29 mouse cellular contexts compared by ENCODE assay signal in the genomic region with DNA sequence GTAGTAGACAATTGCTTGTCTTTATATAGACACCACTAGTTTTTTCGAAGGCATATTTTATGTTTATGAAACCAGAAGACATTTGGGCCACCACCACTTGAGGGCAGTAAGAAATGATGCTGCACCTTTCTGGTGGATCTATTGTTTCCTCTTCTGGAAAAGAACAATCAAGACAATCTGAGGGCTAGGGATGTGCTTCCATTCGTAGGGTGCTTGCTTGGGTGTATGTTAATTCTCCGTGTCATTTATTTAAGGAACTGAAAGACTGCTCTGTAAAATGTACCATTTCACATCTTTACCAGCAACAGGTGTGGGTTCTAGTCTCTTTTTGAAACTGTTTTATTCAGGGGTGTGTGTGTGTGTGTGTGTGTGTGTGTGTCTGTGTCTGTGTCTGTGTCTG. TPM values are rescaled to one million over a fixed set of nuclear protein-coding genes. Genes with fewer than 3 reads are reported as not detected.
A peak's percentile ranks its signal among the peaks of the same experiment; 100 is the strongest.
DNase-seq lines count a peak whose midpoint lies in the region; ATAC-seq and TF ChIP-seq lines count a peak whose summit lies in the region.
"Had no signal": no experiment of that assay in that cellular context is flagged by ENCODE, and none has a peak within 500 bp of the region (broad histone marks: within the 10 kb centered on the region; RNA-seq: fewer than 3 reads in every experiment).

No protein-coding gene starts in this region.

- H3K4me1 ChIP-seq in MEL (ENCODE audit: control insufficient read depth in 1 of 2, insufficient read depth in 2 of 2, low read length in 2 of 2), result peaks cover 0 to 5% of the 10 kb centered on the region in 2 experiments; a peak in 2 of 4 replicates
- H3K4me1 ChIP-seq in stomach, postnatal 0 days (replicated peaks; ENCODE audit: control insufficient read depth, insufficient read depth), result no peaks in the 10 kb centered on the region
- no peaks in the 10 kb centered on the region for H3K4me1 ChIP-seq in embryonic facial prominence, embryonic 10.5 days
- H3K4me1 ChIP-seq: forebrain, embryonic 13.5 days; heart, embryonic 10.5 days; heart, embryonic 15.5 days; hindbrain, embryonic 12.5 days; kidney, embryonic 15.5 days; midbrain, embryonic 15.5 days had no signal

- peak; percentile 40 for TF ChIP-seq RAD21 in MEL (IDR thresholded peaks at IDR 0.05; ENCODE audit: low read depth, low read length)

- WGBS in stomach, postnatal 0 days, result 81% methylated on average over 3 of the region's 3 CpGs
- 84% methylated on average over 3 of the region's 3 CpGs for WGBS in embryonic facial prominence, embryonic 10.5 days

- H3K36me3 ChIP-seq in MEL (ENCODE audit: control insufficient read depth in 1 of 2, insufficient read depth in 2 of 2, low read length in 2 of 2), result no peaks in the 10 kb centered on the region; a peak in 1 of 4 replicates
- no peaks in the 10 kb centered on the region for H3K36me3 ChIP-seq in stomach, postnatal 0 days (ENCODE audit: control insufficient read depth, insufficient read depth, low read length)
- no peaks in the 10 kb centered on the region for H3K36me3 ChIP-seq in embryonic facial prominence, embryonic 10.5 days (replicated peaks)
- H3K36me3 ChIP-seq: heart, embryonic 10.5 days; heart, embryonic 15.5 days; hindbrain, embryonic 12.5 days; kidney, embryonic 15.5 days; liver, embryonic 13.5 days; midbrain, embryonic 15.5 days had no signal

- no peak for TF ChIP-seq POLR2A in MEL (IDR thresholded peaks at IDR 0.05; ENCODE audit: control insufficient read depth in 1 of 2, insufficient read depth in 1 of 2, low read depth in 1 of 2, low read length in 2 of 2, poor library complexity in 1 of 2)

- no peak overlapping the region for H3K27ac ChIP-seq in layer of hippocampus, adult 2 months
- no peak overlapping the region for H3K27ac ChIP-seq in MEL (ENCODE audit: control insufficient read depth, low read depth, low read length)
- H3K27ac ChIP-seq in stomach, postnatal 0 days (replicated peaks), result no peak overlapping the region
- no peak overlapping the region for H3K27ac ChIP-seq in embryonic facial prominence, embryonic 10.5 days (replicated peaks)
- H3K27ac ChIP-seq: forebrain, embryonic 13.5 days; heart, embryonic 10.5 days; heart, embryonic 15.5 days; hindbrain, embryonic 12.5 days; kidney, embryonic 15.5 days; liver, embryonic 13.5 days; midbrain, embryonic 15.5 days had no signal

- peaks cover 1 to 3% of the 10 kb centered on the region in 2 experiments for H3K27me3 ChIP-seq in MEL (ENCODE audit: control insufficient read depth in 1 of 2, insufficient read depth in 2 of 2, low read length in 2 of 2)
- H3K27me3 ChIP-seq in stomach, postnatal 0 days (ENCODE audit: control insufficient read depth, insufficient read depth, low read length), result no peaks in the 10 kb centered on the region
- H3K27me3 ChIP-seq in embryonic facial prominence, embryonic 10.5 days (replicated peaks; ENCODE audit: low read depth, poor library complexity, severe bottlenecking), result no peaks in the 10 kb centered on the region
- H3K27me3 ChIP-seq: forebrain, embryonic 13.5 days; heart, embryonic 15.5 days; hindbrain, embryonic 12.5 days; kidney, embryonic 15.5 days; liver, embryonic 13.5 days; midbrain, embryonic 15.5 days had no signal

- intact Hi-C loops in left cerebral cortex, postnatal 4 days (cut with DNase I), result no loop called here

- H3K4me2 ChIP-seq in stomach, postnatal 0 days (replicated peaks; ENCODE audit: low read depth), result no peak overlapping the region
- H3K4me2 ChIP-seq: forebrain, embryonic 13.5 days; heart, embryonic 15.5 days; hindbrain, embryonic 12.5 days; kidney, embryonic 15.5 days; liver, embryonic 13.5 days; midbrain, embryonic 15.5 days had no signal

- H3K79me2 ChIP-seq in MEL (ENCODE audit: control insufficient read depth, insufficient read depth, low read length, poor library complexity), result no peaks in the 10 kb centered on the region

- DNase-seq in layer of hippocampus, adult 2 months (ENCODE audit: low spot score in 2 of 2), result no peak
- no peak for DNase-seq in layer of hippocampus, adult 9-10 months (ENCODE audit: low spot score)
- DNase-seq in 416B (ENCODE audit: low read depth) (peak; percentile 39), MEL (ENCODE audit: low read depth, low spot score) (peak; percentile 16)
- no peak for DNase-seq in stomach, postnatal 0 days (ENCODE audit: low spot score)
- DNase-seq in embryonic facial prominence, embryonic 10.5 days (ENCODE audit: low spot score), result no peak
- no peak for DNase-seq in left cerebral cortex, postnatal 4 days
- DNase-seq: adrenal gland, adult 2 months; cerebellum, adult 8-10 months; cerebellum, postnatal 25 days; gastrocnemius, postnatal 14 days; heart, postnatal 36 days; kidney, adult 11 months; kidney, postnatal 4 days; layer of hippocampus, adult 9-11 months; liver, embryonic 13.5 days; lung, adult 2 months; lung, postnatal 10 days; right cerebral cortex, adult 18-20 months; spleen, adult 18-20 months; thymus, adult 2 months; thymus, postnatal 36 days had no signal

- H3K9me3 ChIP-seq in MEL (replicated peaks; ENCODE audit: insufficient read depth, low read length), result no peaks in the 10 kb centered on the region
- no peaks in the 10 kb centered on the region for H3K9me3 ChIP-seq in stomach, postnatal 0 days (ENCODE audit: control insufficient read depth, low read length)
- no peaks in the 10 kb centered on the region for H3K9me3 ChIP-seq in embryonic facial prominence, embryonic 10.5 days
- H3K9me3 ChIP-seq: forebrain, embryonic 13.5 days; heart, embryonic 10.5 days; heart, embryonic 15.5 days; hindbrain, embryonic 12.5 days; kidney, embryonic 15.5 days; liver, embryonic 13.5 days; midbrain, embryonic 15.5 days had no signal

- no peak for ATAC-seq in stomach, postnatal 0 days (ENCODE audit: low FRiP score, low TSS enrichment)
- ATAC-seq: forebrain, embryonic 13.5 days; midbrain, embryonic 15.5 days had no signal

- H3K4me3 ChIP-seq in layer of hippocampus, adult 2 months, result no peak overlapping the region
- no peak overlapping the region for H3K4me3 ChIP-seq in MEL (ENCODE audit: control insufficient read depth in 1 of 2, insufficient read depth in 1 of 2, low read depth in 2 of 2, low read length in 2 of 2)
- no peak overlapping the region for H3K4me3 ChIP-seq in stomach, postnatal 0 days (ENCODE audit: low read depth, low read length)
- no peak overlapping the region for H3K4me3 ChIP-seq in embryonic facial prominence, embryonic 10.5 days
- H3K4me3 ChIP-seq: forebrain, embryonic 13.5 days; heart, embryonic 10.5 days; heart, embryonic 15.5 days; hindbrain, embryonic 12.5 days; kidney, embryonic 15.5 days; liver, embryonic 13.5 days; midbrain, embryonic 15.5 days had no signal

- no peak for TF ChIP-seq EP300 in MEL (IDR thresholded peaks at IDR 0.05; ENCODE audit: low read depth in 1 of 2, low read length in 2 of 2)
- no peak for TF ChIP-seq EP300 in stomach, postnatal 0 days (optimal IDR thresholded peaks at IDR 0.05)

- no peak overlapping the region for H3K9ac ChIP-seq in MEL (ENCODE audit: control insufficient read depth, low read depth, low read length, poor library complexity, severe bottlenecking)
- H3K9ac ChIP-seq in stomach, postnatal 0 days (ENCODE audit: low read length), result no peak overlapping the region
- H3K9ac ChIP-seq: forebrain, embryonic 13.5 days; heart, embryonic 15.5 days; hindbrain, embryonic 12.5 days; kidney, embryonic 15.5 days; liver, embryonic 13.5 days; midbrain, embryonic 15.5 days had no signal

- peak; percentile 57 for TF ChIP-seq CTCF in layer of hippocampus, adult 2 months (conservative IDR thresholded peaks at IDR 0.05)
- peak in 1 of 3 experiments; percentile 49; a peak in 2 of 6 replicates for TF ChIP-seq CTCF in MEL (IDR thresholded peaks at IDR 0.05 in 2 of 3, conservative IDR thresholded peaks at IDR 0.05 in 1 of 3; ENCODE audit: control insufficient read depth in 1 of 3, insufficient read depth in 1 of 3, low read depth in 2 of 3, low read length in 3 of 3, poor library complexity in 1 of 3, severe bottlenecking in 1 of 3)
- TF ChIP-seq CTCF in stomach, postnatal 0 days (IDR thresholded peaks at IDR 0.05; ENCODE audit: low read depth), result peak; percentile 31; the same call in 1 of the 2 replicates

TF ChIP-seq in MEL, 35 proteins besides CTCF, POLR2A, EP300 and RAD21:
- no peak for TF ChIP-seq ZNF384 (IDR thresholded peaks at IDR 0.05; ENCODE audit: low read depth, low read length)
- TF ChIP-seq E2F4 (IDR thresholded peaks at IDR 0.05; ENCODE audit: borderline replicate concordance, low read depth, low read length), result no peak
- no peak for TF ChIP-seq MXI1 (IDR thresholded peaks at IDR 0.05; ENCODE audit: low read depth, low read length)
- no peak for TF ChIP-seq TCF12 (IDR thresholded peaks at IDR 0.05; ENCODE audit: low read depth, low read length)
- 0 out of 2 replicates have a peak, but pooled peaks have one; percentile 14 for TF ChIP-seq ZC3H11A (IDR thresholded peaks at IDR 0.05; ENCODE audit: low read depth, low read length)
- no peak for TF ChIP-seq POLR2AphosphoS5 (IDR thresholded peaks at IDR 0.05; ENCODE audit: borderline replicate concordance, low read depth, low read length)
- no peak for TF ChIP-seq NRF1 (IDR thresholded peaks at IDR 0.05; ENCODE audit: insufficient read depth, low read depth, low read length, poor library complexity, severe bottlenecking)
- peak; percentile 51 for TF ChIP-seq SMC3 (IDR thresholded peaks at IDR 0.05; ENCODE audit: low read depth, low read length)
- TF ChIP-seq KAT2A (conservative IDR thresholded peaks at IDR 0.05; ENCODE audit: low read depth, low read length), result no peak

RNA-seq across cellular contexts. Expression of gene Eps15, which starts 11.2 kb away (rescaled TPM):
- 100 to 1,000 TPM; 213 to 225 TPM for total RNA-seq in layer of hippocampus, adult 2 months (2021)
- total RNA-seq in MEL (2012; rRNA removed), result 19.7 and 21.6 TPM in 2 replicates
- polyA plus RNA-seq in MEL (2012; ENCODE audit: insufficient read depth in 1 of 2, insufficient read length in 2 of 2, low read depth in 1 of 2, low replicate concordance in 2 of 2, missing spikeins in 1 of 2), result 100 to 1,000 TPM in 1 of 2 experiments, 10 to 100 TPM in 1; 53.3 to 107 TPM
- 20.0 and 25.0 TPM in 2 replicates for polyA plus RNA-seq in stomach, postnatal 0 days (2015; fragmentation: Nextera tagmentation; extraction: Ambion mirVana)
- polyA plus RNA-seq in embryonic facial prominence, embryonic 10.5 days (2016; fragmentation: Nextera tagmentation; extraction: Ambion mirVana), result 40.4 and 41.8 TPM in 2 replicates
- 100 to 1,000 TPM in 1 of 2 experiments, 10 to 100 TPM in 1; 97.7 to 103 TPM for total RNA-seq in left cerebral cortex, postnatal 4 days (2021)

RNA-seq across cellular contexts. Expression of gene Calr4, which starts 34.6 kb away (rescaled TPM):
- under 1 TPM; 0.79 to 0.86 TPM for total RNA-seq in layer of hippocampus, adult 2 months (2021)
- total RNA-seq in MEL (2012; rRNA removed), result not detected in 2 replicates
- polyA plus RNA-seq in MEL (2012; ENCODE audit: insufficient read depth in 1 of 2, insufficient read length in 2 of 2, low read depth in 1 of 2, low replicate concordance in 2 of 2, missing spikeins in 1 of 2), result under 1 TPM in 1 of 2 experiments, not detected in 1; 0.04 TPM
- 0.05 TPM in 1 of 2 replicates, not detected in the other for polyA plus RNA-seq in stomach, postnatal 0 days (2015; fragmentation: Nextera tagmentation; extraction: Ambion mirVana)
- polyA plus RNA-seq in embryonic facial prominence, embryonic 10.5 days (2016; fragmentation: Nextera tagmentation; extraction: Ambion mirVana), result 0.10 and 0.19 TPM in 2 replicates
- under 1 TPM in 1 of 2 experiments, not detected in 1; 0.46 TPM for total RNA-seq in left cerebral cortex, postnatal 4 days (2021)
- total RNA-seq: granulocyte monocyte progenitor cell, adult 5-6 weeks; heart, postnatal 36 days had no signal
- polyA plus RNA-seq: adrenal gland, adult 2 months; liver, embryonic 13.5 days; thymus, adult 2 months had no signal

Comparison
In these comparisons a context has a peak if more than half of its experiments do, and no peak if none do; other contexts are left out.
1. DNase-seq: peak in 416B (single experiment) and MEL (single experiment); none in layer of hippocampus, adult 2 months (0 of 2), layer of hippocampus, adult 9-10 months (single experiment), stomach, postnatal 0 days (single experiment), embryonic facial prominence, embryonic 10.5 days (single experiment) and left cerebral cortex, postnatal 4 days (single experiment).